Mouse (Mus musculus): ENCODE data around the gene Crispld2. TPM values are rescaled to one million over a fixed set of nuclear protein-coding genes. Genes with fewer than 3 reads are reported as not detected.
A peak's percentile ranks its signal among the peaks of the same experiment; 100 is the strongest.

Gene Crispld2
- total RNA-seq, 2 experiments from 2014 or later: not detected

GRCm38 (mm10) chr8:119994556-119994955 lies 2.3 kb downstream of the Crispld2 start:
- no peak for ATAC-seq (replicated peaks; ENCODE audit: low FRiP score, low TSS enrichment, poor library complexity, severe bottlenecking)

GRCm38 (mm10) chr8:119997266-119997665 lies 5.0 kb downstream of the Crispld2 start:
- ATAC-seq (replicated peaks; ENCODE audit: low FRiP score, low TSS enrichment, poor library complexity, severe bottlenecking): no peak

- no peak for ATAC-seq (replicated peaks; ENCODE audit: low FRiP score, low TSS enrichment, poor library complexity, severe bottlenecking)
These were observed 8.2 kb downstream of the Crispld2 start for GRCm38 (mm10) chr8:120000461-120000860.

- ATAC-seq (replicated peaks; ENCODE audit: low FRiP score, low TSS enrichment, poor library complexity, severe bottlenecking): no peak
These were observed 9.5 kb downstream of the Crispld2 start for GRCm38 (mm10) chr8:120001712-120002111.

GRCm38 (mm10) chr8:120002348-120002747 lies 10.1 kb downstream of the Crispld2 start:
- no peak for ATAC-seq (replicated peaks; ENCODE audit: low FRiP score, low TSS enrichment, poor library complexity, severe bottlenecking)

GRCm38 (mm10) chr8:120004154-120004702 lies 12.0 kb downstream of the Crispld2 start:
- ATAC-seq (replicated peaks; ENCODE audit: low FRiP score, low TSS enrichment, poor library complexity, severe bottlenecking): no peak

- ATAC-seq (replicated peaks; ENCODE audit: low FRiP score, low TSS enrichment, poor library complexity, severe bottlenecking): no peak
These were observed 12.6 kb downstream of the Crispld2 start for GRCm38 (mm10) chr8:120004705-120005381.

GRCm38 (mm10) chr8:120006645-120007160 lies 14.5 kb downstream of the Crispld2 start:
- ATAC-seq (replicated peaks; ENCODE audit: low FRiP score, low TSS enrichment, poor library complexity, severe bottlenecking): no peak

GRCm38 (mm10) chr8:120007178-120007577 lies 14.9 kb downstream of the Crispld2 start:
- ATAC-seq (replicated peaks; ENCODE audit: low FRiP score, low TSS enrichment, poor library complexity, severe bottlenecking): no peak

- no peak for ATAC-seq (replicated peaks; ENCODE audit: low FRiP score, low TSS enrichment, poor library complexity, severe bottlenecking)
These were observed 17.0 kb downstream of the Crispld2 start for GRCm38 (mm10) chr8:120009284-120009683.

GRCm38 (mm10) chr8:120012491-120012890 lies 20.3 kb downstream of the Crispld2 start:
- no peak for ATAC-seq (replicated peaks; ENCODE audit: low FRiP score, low TSS enrichment, poor library complexity, severe bottlenecking)

- peak; percentile 77 for ATAC-seq (replicated peaks; ENCODE audit: low FRiP score, low TSS enrichment, poor library complexity, severe bottlenecking)
These were observed 20.7 kb downstream of the Crispld2 start for GRCm38 (mm10) chr8:120012927-120013326.

GRCm38 (mm10) chr8:120014267-120015023 lies 22.2 kb downstream of the Crispld2 start:
- ATAC-seq (replicated peaks; ENCODE audit: low FRiP score, low TSS enrichment, poor library complexity, severe bottlenecking): no peak

GRCm38 (mm10) chr8:120015916-120016315 lies 23.7 kb downstream of the Crispld2 start:
- no peak for ATAC-seq (replicated peaks; ENCODE audit: low FRiP score, low TSS enrichment, poor library complexity, severe bottlenecking)

GRCm38 (mm10) chr8:120016424-120016823 lies 24.2 kb downstream of the Crispld2 start:
- no peak for ATAC-seq (replicated peaks; ENCODE audit: low FRiP score, low TSS enrichment, poor library complexity, severe bottlenecking)

- no peak for ATAC-seq (replicated peaks; ENCODE audit: low FRiP score, low TSS enrichment, poor library complexity, severe bottlenecking)
These were observed 25.1 kb downstream of the Crispld2 start for GRCm38 (mm10) chr8:120017349-120017748.

GRCm38 (mm10) chr8:120017786-120018185 lies 25.5 kb downstream of the Crispld2 start:
- ATAC-seq (replicated peaks; ENCODE audit: low FRiP score, low TSS enrichment, poor library complexity, severe bottlenecking): no peak

GRCm38 (mm10) chr8:120018379-120018778 lies 26.1 kb downstream of the Crispld2 start:
- ATAC-seq (replicated peaks; ENCODE audit: low FRiP score, low TSS enrichment, poor library complexity, severe bottlenecking): no peak

GRCm38 (mm10) chr8:120019297-120019696 lies 27.1 kb downstream of the Crispld2 start:
- ATAC-seq (replicated peaks; ENCODE audit: low FRiP score, low TSS enrichment, poor library complexity, severe bottlenecking): no peak

GRCm38 (mm10) chr8:120020298-120020697 lies 28.1 kb downstream of the Crispld2 start:
- peak; percentile 46 for ATAC-seq (replicated peaks; ENCODE audit: low FRiP score, low TSS enrichment, poor library complexity, severe bottlenecking)

All from megakaryocyte-erythroid progenitor cell, adult 5-6 weeks (primary cell).